Mouse (Mus musculus): ENCODE results near the gene Atg7.
"Not testable (repeated sequence)": the region's sequence is repeated elsewhere in the genome, so short reads cannot be mapped to it uniquely, and the experiment has no call there.

Gene Atg7

DNA sequence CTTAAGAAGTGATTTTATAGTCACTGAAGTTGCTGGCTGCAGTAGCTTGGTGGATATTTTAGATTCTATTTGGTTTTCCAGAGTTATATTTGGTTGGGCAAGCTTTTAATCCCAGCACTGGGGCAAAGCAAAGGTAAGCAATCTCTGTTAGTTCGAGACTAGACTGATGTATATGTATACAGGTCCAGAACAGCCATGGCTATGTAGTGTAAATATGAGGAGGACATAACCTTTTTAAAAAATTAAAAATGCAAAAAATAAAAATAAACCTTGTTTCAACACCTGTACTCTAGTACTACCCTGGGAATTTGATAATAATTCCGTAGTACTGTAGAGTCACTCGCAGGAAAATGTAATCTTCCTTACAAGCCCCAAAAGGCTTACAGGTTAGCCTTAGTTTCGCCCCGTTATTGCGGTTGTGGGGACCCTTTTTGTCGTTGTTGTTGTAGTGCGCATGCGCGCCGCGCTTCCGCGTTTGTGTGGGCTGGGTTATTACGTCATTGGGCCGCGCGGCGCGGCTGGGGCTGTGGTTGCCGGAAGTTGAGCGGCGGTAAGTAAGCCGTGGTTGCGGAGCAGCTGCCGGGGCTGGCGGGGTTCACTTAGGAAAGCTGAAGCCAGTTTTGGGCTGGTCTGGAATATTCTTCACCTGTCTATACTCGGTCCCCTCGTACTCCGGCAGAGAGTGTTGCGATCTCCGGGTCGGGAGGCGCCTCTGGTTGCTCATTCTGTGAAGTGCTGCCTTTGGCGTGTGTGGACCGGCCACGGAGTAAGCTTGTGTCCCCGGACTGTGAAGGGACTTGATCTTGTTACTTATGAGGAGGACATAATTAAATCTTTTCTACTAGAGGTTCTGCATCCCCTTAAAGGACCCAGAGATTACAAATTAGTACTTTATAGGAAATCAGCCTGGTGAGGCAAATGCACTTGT, at the start of gene Atg7:
Gene Atg7 (plus strand): TSS at position 497 of the 928 bp plus-strand sequence.
- peak; percentile 95 to 96 for DNase-seq

DNA sequence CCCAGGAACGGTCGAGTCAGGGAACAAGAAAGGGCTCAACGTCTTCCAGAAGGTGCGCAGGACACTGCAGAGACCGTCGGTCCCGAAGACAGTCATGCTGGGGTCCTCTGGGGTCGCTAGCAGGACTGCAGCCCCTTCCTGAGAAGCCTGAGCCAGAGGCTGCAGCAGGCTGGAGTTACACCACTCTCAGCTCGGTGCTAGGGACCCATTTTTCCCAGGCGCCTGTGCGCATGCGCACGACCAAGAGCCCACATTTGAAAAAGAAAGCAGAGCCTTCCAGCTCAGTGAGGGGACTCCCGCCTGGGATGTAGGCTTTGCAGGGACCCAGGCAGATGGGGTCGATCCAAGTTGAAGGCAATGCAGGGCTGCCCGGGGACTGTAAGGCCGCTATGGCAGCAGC, 28.8 kb upstream of the Atg7 start:
- DNase-seq: peak; percentile 50 to 54

DNA sequence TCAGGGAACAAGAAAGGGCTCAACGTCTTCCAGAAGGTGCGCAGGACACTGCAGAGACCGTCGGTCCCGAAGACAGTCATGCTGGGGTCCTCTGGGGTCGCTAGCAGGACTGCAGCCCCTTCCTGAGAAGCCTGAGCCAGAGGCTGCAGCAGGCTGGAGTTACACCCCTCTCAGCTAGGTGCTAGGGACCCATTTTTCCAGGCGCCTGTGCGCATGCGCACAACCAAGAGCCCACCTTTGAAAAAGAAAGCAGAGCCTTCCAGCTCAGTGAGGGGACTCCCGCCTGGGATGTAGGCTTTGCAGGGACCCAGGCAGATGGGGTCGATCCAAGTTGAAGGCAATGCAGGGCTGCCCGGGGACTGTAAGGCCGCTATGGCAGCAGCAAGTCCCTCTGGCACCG, 9.0 kb upstream of the Atg7 start:
- DNase-seq: not testable (repeated sequence)

DNA sequence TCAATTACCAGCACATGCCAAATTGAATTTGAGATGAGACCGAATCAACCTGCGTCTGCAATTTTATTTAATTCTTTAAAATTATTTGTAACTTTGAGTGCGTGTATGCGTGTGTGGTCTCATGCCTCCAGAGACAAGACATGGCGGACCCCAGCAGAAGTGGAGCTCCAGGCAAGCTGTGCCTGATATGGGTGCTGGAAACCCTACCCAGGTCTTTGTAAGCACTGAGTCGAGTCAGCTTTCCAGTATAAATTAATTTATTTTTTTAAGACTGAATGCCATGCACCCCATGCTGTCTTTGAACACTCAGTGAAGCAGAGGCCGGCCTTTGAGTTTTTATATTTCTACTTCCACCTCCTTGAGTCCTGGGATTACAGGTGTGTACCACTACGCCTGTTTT, 819 bp downstream of the Atg7 start:
- DNase-seq: no peak

DNA sequence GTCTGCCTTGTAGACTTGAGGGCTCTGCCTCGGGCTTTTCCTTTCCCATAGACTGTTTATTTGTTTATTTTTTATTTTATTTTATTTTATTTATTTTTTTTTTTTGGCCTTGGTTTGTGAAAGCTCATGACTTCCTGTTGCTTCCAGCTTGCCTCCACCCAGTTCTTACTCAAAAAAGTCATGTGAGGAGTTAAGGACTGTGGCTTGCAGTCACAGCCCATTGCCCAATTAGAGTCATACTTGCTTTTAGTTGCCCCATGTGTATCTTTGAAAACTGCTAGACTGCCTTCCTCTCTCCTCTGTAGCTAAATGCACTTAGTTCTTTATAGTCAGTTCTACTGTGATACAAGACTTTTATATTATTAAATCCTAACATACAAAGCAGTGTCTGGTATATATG, 1.6 kb downstream of the Atg7 start:
- no peak for DNase-seq

DNA sequence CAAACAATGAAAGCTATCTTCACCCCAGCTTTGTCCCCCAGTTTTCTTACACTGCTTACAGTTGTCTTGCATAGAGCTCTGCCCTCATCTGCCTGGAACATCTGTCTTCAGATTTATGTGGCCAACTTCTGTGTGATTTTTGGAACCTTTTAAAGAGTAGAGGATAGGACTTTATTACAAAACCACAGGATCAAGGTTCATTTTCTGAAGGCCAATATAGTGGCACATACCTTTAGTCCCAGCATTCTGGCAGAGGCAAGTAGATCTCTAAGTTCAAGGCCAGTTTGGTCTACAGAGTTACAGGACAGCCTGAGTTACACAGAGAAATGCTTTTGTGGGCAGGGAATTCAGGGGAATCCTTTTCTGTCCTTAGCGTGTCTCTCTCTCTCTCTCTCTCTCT, 3.3 kb downstream of the Atg7 start:
- no peak for DNase-seq

DNA sequence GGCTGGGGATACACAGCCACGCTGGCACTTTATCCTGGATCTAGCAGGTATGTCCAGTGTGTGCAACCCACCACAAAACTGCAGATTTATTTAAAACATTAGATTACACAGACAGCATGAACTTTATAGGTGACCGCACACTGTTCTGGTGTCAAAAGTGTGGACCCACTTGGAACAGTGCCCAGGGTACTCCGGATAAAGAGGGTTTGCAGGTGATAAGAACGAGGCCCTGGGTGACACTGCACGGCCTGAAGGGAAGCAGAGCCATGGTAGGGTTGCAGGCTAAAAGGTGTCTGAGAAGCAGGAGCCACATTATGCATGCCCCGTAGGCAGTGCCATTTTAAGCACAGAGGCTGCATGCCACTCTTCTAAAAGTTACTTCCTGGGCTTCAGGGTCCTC, 4.1 kb downstream of the Atg7 start:
- DNase-seq: no peak

DNA sequence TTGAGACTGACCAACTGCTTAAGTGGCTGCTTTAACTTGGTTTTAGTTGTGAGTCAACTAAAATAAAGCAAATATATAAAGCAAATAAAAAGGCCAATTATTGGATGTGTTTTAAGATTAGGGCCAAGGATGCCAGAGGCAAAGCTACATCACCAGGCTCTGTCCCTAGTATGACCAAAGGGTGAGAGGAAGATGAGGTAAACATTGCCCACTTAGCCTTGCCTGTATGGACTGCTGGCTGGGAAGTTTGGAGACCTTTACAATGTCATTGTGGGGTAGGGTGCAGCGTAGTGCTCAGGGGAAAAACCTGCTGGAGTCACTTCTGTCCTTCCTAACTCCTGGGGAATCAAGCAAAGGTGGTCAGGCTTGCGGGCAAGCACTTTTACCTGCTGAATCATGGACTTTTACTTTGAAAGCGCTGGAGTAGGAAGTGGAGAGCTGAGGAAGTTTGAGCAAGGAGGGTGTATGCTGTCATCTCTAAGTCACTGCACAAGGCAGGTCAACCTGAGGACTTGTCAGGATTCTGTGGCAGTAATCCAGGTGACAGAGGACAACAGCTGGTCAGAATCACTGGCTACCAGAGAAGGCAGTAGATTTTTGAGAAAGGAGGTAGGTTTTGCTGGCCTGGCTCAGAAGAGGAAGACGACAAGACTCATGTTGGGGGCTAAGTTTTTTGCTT, 5.6 kb downstream of the Atg7 start:
- DNase-seq: no peak

DNA sequence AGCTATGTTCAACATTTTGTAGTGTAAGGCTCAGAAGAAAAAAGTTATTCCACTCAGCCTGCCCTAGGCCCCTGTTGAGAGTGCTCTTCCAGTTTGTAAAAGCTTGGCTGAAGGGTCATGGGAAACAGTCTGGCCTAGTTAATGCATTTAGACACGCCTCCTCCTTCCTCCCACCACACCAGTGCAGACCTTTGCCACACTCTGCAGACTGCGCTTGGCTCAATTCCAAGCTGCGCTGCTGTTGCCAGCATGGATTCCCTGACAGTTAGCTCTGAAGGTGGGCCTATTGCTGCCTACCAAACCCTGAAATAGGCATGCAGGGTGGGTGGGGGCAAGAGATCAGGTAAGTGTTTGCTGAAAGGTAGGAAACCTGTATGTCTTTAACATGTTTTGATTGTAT, 9.3 kb downstream of the Atg7 start:
- DNase-seq: peak; percentile 28 to 41

DNA sequence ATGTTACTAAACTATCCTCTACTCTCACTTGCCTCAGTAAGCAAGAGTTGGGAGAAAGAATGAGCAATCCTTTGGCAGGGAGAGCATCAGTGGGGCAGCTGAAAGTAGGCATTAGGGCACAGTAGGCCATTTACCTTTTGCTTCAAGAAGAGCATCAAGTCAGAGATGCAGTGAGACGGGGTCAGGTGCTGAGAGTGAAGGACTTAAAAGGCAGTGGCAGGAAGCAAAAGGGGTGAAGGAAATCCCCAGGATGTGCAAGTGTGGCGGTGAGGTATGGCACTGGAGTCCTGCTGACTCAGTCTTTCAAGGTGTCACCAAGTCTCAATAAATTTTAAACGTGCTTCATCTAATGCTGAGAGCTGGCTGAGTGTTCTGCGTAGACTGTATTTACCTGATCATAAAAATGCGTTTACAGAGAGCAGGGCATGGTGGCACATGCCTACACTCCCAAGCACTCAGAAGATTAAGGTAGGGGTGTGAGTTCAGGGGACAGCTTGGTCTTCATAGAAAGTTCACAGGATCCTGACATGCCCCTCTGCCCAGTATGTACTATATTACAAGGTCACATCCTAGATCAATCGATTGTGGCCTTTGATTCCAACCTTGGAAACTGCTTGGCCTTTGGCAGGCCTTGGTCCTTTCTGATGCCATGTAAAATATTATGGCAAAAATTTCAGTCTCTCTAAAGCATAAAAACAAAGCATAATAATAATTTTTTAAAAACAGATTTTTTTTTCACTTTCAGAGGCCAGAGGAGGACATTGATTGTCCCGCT, 14.1 kb downstream of the Atg7 start:
- no peak for DNase-seq

DNA sequence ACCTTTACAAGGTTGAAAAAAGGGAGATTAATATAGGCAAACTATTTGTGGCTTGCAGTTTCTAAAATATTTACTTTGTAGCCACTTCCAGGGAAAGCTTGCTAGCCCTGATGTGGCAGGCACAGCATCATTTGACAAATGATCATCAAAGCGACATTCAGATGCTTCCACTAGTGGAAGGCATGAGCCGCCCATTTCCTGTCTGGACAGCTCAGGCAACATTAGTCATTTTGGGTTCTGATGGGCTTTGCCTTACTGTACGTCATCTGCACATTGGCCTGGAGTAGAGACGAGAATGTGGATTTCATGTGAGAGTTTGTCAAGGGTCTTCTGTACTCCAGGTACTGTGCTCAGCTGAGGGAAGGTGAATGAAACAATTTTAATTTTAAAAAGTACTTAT, 14.9 kb downstream of the Atg7 start:
- DNase-seq: no peak

DNA sequence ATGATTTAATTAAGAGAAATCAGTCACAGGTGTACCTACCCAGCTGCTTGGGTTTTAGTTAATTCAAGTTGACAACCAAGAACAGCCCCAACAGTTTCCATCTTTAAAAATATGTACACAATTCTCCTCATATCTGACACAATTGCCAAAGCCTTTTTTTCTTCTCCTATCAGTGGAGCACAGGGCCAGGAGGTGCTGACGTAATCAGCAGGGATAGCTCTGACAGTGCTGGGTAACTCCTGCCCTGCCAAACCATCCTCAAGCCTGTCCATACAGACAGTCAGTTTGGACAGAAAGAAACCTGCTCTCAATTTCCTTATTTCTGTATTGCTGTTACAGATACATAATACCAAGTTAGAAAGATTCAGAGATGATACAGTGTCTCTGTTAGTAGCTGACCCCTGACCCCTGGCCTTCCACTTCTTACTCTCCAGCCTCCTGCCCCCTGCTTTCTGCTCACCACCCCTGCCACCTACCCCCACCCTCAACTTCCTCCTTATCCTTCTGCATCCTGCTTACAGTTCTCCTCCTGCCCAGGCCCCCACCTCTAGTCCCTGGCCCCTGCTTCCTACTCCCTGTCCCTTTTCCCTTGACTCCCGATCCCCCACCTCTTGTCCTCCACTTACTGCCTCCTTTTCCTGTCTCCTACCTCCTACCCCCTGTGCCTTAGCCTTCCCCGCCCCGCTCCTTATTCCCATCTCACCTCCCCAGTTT, 16.5 kb downstream of the Atg7 start:
- DNase-seq: no peak

DNA sequence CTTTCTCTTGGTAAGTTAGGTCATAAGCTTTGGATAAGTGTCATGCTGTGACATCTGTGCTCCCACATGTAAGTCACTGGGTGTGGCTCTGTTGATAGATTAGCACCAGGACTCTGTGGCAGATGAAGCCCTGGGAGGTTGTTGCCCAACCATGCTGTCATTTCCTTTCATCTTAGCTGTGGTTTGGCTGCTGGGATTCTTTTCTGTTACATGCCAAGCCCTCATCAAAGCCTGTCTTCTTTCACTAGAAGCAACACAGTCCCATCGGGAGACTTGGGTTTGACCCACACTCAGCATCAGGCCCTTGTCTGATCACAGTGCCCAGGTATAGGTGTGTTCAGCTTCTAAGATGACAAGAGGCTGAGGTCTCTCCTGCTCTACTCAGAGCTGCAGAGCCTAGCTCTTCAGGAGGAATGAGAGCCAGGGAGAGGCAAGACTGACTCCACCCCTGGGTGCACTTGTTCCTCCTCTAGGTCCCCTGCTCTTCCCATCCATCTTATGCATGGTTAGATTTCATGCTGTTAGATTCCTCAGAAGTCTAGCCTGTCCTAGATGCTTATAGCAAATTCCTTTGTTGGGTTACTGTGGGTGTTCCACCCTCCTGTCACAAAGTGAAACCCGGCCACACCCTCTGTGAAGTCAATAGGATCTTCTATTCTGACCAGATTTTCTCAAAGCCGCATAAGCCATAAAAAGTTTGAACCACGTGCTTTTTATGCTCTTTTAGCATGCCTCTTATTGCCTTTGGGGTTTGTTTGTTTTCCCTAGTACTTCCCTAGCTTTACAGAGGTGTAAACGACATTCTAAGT, 17.3 kb downstream of the Atg7 start:
- DNase-seq: no peak

DNA sequence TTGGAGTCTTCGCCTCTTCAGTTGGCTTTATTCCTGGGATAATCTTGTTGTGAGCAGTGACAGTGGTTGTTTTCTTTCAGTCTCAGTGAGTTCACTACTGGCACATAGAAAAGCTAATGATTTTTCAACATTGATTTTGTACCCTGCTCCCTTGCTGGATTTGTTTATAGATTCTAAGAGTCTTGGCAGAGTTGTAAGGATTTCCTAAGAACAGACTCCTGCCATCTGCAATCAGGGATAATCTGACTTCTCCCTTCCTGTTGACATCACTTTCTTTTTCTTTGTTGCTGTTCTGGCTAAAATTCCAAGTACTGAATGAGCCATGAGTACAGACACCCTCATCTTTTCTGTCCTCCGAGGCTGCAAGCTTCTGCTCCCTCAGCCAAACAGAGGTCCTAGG, 20.8 kb downstream of the Atg7 start:
- DNase-seq: no peak

DNA sequence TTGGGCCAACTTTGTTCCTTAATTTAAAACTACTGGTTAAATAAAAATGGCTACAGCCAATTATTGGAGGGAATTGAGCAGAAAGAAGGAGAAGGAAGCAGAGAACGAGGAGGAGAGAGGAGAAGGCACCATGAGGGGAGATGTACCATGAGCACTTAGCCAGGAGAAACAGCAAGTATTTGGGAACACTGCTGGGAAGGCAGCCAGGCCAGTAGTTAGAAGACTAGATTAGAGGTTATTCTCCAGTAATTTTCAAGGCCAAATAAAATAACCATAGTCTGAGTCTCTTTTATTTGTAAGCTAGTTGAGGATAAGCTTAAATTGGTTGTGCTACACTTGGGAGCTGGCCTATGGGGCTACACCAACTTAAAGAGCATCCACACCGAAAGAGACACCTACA, 21.8 kb downstream of the Atg7 start:
- DNase-seq: no peak

DNA sequence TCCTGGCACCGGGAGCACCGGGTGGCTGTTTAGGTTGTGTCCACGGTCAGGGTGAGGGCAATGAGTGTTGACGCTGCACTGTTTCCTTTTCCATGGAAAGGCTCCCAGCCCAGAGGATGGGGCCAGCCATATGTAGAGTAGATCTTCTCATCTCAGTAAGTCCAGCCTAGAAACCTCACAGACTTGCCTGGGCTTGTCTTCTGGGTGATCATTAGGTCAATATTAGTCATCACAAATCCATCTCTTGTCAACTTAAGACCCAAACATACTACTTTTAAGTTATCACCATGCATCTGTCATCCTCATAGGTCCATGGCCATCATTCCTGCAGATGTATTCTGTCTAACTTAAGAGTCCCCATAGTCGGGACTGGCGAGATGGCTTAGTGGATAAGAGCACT, 24.6 kb downstream of the Atg7 start:
- no peak for DNase-seq

DNA sequence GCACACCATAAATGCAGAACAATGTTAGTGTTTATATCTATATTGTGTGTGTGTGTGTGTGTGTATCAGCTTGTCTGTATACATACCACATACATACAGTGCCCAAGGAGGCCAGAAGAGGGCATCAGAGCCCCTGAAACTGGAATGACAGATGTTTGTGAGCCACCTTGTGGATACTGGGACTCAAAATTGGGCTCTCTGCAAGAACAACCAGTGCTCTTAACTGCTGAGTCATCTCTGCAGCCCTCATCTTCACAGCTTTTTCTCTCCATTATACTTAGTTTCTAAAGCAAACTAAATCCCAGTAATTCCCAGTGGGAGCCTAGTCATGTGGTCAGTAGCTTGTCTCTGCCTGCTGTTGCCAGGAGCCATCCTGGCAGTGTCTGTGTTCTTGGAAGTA, 31.9 kb downstream of the Atg7 start:
- DNase-seq: no peak

DNA sequence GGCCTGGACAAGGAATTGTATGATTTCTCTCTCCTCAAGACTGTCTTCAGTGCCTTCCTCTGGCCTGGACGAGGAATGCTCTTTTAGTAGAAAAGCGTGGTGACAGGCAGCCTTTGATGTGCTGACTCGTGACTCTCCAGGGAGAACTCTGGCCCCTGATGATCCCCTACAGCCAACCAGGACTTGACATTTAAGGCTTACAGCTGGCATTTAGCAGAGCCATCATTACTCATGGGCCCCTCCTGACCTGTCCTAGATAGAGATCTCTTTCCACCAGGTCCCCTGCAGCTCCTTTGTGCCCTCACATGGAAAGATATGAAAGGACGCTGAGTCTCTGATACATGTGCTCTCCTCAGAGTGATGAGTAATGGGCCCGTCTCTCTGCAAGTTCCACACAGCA, 33.2 kb downstream of the Atg7 start:
- no peak for DNase-seq

DNA sequence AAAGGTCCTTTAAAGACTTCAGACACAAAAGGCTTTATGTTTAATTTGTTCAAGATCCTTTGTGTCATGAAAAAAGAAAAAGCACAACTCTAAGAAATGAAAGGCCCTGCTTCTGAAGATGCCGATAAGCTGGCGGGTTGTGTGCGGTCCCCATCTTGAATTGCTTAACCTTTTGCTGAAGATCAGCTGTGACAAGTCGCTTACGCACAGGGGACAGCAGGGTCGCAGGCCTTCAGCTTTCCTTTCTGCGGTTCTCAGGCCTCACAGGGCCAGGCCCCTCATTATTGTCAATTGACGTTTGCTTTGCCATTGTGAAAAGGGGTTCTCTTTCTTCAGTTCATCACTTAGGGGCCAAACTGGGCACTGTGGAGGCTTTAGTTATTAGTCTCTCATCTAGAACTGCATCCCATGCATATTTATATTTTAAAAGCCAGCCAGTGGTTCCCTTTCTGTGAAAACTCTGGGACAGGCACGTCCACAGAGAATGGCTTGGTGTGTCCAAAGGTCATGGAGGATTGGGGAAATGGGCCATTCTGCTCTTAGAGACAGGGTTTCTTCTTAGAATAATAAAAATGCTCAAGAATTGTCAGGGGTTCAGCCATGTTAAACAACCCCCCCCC, 39.3 kb downstream of the Atg7 start:
- no peak for DNase-seq

DNA sequence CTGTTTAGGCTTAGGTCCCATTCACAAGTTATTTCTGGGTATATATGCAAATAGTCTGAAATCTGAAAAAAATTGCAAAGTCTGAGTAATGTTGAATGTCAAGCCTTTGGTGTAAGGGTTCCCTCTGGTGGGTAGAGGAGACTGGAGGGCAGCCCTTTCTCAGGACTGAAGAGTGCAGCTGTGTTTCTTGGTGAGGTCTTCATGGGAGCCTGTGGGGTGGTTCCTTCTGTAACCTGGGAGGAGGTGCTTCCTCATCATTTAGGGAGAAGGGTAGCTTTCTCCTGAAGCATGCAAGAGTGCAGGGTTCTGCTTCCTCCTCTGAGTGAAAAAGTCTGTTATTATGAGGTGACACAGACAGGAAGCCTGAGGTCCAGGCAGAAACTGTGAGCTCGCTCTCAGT, 40.8 kb downstream of the Atg7 start:
- no peak for DNase-seq

DNA sequence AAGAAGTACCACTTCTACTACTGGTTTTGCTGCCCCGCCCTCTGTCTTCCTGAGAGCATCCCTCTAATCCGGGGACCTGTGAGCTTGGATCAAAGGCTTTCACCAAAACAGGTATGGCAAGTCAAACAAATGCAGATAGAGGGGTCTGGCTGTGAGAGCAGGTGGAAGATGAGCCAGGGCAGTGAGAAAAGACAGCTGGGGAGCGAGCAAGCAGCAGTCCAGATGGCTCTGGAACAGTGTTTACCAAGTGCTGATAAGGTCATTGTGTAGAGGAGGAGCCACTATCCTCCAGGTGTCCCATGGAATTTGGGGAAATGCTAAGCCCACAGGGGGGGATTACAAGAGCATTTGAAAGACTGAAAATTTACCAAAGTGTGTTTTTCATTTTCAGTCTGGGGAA, 41.5 kb downstream of the Atg7 start:
- DNase-seq: no peak

DNA sequence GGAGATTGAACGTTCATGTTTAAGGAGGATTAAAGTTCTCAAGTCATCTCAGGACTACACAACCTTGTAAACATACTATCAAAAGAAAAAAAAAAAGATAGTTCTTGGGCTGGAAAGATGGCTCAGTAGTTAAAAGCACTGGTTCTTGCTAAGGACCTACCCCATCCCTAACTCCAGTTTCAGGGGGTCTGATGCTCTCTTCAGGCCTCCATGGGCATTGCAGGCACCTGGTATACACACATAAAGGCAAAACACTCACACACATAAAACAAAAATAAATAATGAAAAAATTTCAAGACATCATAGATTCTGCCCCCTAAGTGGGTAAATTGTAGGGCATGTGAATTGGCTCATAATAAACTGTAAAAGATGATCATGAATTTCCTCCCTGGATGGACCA, 42.5 kb downstream of the Atg7 start:
- no peak for DNase-seq

Data from kidney, postnatal 25 days (tissue).